Mouse (Mus musculus): ENCODE results near the gene Mb. TPM values are rescaled to one million over a fixed set of nuclear protein-coding genes. Genes with fewer than 3 reads are reported as not detected.

Gene Mb
- polyA plus RNA-seq, 1 experiment from 2014 or later, result 1.3 TPM

DNA sequence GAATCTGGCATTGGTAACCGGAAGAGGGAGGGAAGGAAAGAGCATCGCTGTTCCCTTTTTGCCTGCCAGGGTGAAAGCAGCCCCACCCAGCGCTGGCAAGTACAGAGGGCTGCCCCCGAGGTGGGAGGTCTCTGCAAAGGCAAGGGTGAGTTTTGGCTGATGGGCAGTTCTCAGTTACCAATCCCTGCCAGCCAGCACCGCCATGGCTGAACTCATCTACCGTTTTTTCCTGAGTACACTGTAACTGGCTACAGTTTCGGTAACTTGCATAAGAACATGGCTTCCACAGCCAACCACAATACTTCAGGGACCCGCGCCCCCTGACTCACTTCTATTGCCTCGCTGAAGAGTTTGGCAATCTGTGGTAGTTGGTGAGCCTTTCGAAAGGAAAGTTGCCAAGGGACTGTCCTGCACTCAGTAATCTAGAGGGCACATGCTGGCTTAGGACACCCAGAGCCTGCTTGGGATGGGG, 29.5 kb upstream of the Mb start:
- no peak overlapping the region for H3K4me3 ChIP-seq (replicated peaks)
- H3K4me1 ChIP-seq, result 0 out of 2 replicates have a peak, but pooled peaks cover 3% of the 10 kb centered on the region
- no peaks in the 10 kb centered on the region for H3K27me3 ChIP-seq (replicated peaks)
- ATAC-seq (ENCODE audit: insufficient read depth, low FRiP score, low read depth), result no peak
- H3K9me3 ChIP-seq, result no peaks in the 10 kb centered on the region
- WGBS, result 78% methylated on average over 11 of the region's 11 CpGs
- H3K36me3 ChIP-seq, result peaks cover 36% of the 10 kb centered on the region
- H3K4me2 ChIP-seq, result no peak overlapping the region
- H3K27ac ChIP-seq, result no peak overlapping the region
- no peak overlapping the region for H3K9ac ChIP-seq

DNA sequence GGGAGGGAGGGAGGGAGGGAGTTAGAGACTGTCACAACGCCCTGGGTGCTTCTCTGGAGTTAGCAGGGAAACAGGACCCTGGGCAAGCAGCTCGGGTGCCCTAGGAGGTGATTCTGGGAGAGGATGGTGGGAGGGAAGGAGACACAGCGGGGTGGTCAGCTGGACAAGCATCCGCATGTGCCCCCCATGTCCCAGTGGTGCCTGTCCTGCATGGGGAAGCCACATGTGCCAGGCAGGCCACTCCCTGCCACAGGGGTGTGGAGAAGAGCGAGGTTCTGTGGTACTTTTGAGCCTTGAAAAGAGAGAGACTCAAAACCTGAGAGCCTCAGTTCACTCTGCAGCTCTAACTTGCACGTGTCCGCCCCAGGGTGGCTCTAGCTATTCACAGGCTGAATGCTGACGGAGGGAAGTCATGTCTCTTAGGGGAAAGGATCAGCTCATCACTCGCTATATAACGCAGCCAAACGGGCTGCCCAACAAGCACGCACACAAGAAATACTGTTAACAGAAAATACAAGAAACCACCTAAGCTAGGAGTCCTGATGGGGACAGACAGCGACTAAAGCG, 28.9 kb upstream of the Mb start:
- 79% methylated on average over 14 of the region's 14 CpGs for WGBS
- 0 out of 2 replicates have a peak, but pooled peaks cover 3% of the 10 kb centered on the region for H3K4me1 ChIP-seq
- H3K4me2 ChIP-seq, result no peak overlapping the region
- no peak overlapping the region for H3K4me3 ChIP-seq (replicated peaks)
- no peaks in the 10 kb centered on the region for H3K9me3 ChIP-seq
- ATAC-seq (ENCODE audit: insufficient read depth, low FRiP score, low read depth), result no peak
- no peaks in the 10 kb centered on the region for H3K27me3 ChIP-seq (replicated peaks)
- no peak overlapping the region for H3K27ac ChIP-seq
- peaks cover 35% of the 10 kb centered on the region for H3K36me3 ChIP-seq
- H3K9ac ChIP-seq, result no peak overlapping the region

DNA sequence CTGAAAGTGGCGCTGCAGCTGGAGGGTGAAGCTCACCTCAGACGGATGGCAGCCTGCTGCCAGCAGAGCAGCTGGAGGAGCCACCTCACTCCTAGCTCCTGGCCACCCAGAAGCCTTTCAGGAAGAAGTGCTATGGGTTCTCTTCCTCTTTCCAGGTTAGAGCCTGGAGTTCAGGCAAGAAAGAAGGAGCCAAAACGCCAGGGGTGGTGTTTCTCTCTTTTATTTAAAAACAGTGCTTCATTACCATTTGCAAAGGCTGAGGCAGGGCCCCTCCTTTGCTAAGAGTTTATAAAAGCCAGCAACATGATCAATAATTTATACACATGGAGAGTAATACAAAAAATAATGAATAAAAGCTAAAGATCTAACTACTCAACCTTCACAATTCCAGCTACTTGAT, 28.3 kb upstream of the Mb start:
- Histone ChIP-seq H3K4me3 (replicated peaks) (no peak overlapping the region), H3K27me3 (replicated peaks) (no peaks in the 10 kb centered on the region), H3K9me3 (no peaks in the 10 kb centered on the region), H3K4me1 (0 out of 2 replicates have a peak, but pooled peaks cover 3% of the 10 kb centered on the region), H3K36me3 (peaks cover 31% of the 10 kb centered on the region), H3K4me2 (no peak overlapping the region), H3K27ac (no peak overlapping the region), H3K9ac (no peak overlapping the region)
- 63% methylated on average over 3 of the region's 3 CpGs for WGBS
- ATAC-seq (ENCODE audit: insufficient read depth, low FRiP score, low read depth), result no peak

DNA sequence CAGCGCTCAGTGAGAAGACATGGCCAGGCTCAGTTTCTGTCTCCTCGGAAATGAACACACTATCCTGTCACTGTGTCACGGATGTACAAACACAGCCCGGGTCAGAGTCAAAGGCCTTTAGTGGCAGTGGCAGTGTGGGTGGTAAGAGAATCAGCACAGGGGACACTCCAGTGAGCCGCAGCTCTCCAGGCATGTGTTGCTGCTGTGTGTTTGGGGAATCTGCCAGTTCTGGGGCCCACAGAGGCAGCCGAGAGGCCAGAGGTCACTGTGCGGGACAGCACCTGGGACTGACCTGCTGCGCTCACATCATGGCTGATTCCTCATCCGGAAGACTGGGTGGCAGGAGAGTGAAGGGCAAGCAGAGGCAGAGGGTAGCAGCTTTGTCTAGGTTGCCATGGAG, 27.4 kb upstream of the Mb start:
- WGBS, result 81% methylated on average over 9 of the region's 9 CpGs
- Histone ChIP-seq H3K9me3 (no peaks in the 10 kb centered on the region), H3K36me3 (peaks cover 27% of the 10 kb centered on the region), H3K4me2 (no peak overlapping the region), H3K4me1 (0 out of 2 replicates have a peak, but pooled peaks cover 3% of the 10 kb centered on the region), H3K27me3 (replicated peaks) (no peaks in the 10 kb centered on the region), H3K27ac (no peak overlapping the region), H3K9ac (no peak overlapping the region), H3K4me3 (replicated peaks) (no peak overlapping the region)
- no peak for ATAC-seq (ENCODE audit: insufficient read depth, low FRiP score, low read depth)

DNA sequence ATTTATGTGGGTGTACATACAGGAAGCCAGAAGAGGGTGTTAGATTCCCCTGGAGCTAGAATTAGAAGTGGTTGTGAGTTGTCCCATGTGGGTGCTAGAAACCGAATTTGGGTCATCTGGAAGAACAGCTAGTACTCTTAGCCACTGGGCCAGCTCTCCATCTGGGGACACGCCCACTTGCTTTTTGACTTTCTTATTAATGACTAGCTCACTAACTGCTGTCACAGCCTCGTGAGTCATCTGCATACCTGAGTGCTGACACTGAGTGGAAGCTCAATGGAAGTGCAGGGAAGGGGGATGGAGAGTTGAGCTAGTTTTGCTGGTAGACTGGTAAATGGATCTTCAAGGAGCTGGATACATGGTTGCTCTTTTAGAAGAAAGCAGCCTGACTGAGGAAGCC, 26.1 kb upstream of the Mb start:
- Histone ChIP-seq H3K27me3 (replicated peaks) (no peaks in the 10 kb centered on the region), H3K36me3 (peaks cover 25% of the 10 kb centered on the region), H3K4me1 (peaks cover 9% of the 10 kb centered on the region), H3K4me3 (replicated peaks) (no peak overlapping the region), H3K9me3 (no peaks in the 10 kb centered on the region), H3K9ac (no peak overlapping the region), H3K27ac (no peak overlapping the region), H3K4me2 (no peak overlapping the region)
- WGBS, result 75% methylated on average over 3 of the region's 3 CpGs
- ATAC-seq (ENCODE audit: insufficient read depth, low FRiP score, low read depth), result no peak

DNA sequence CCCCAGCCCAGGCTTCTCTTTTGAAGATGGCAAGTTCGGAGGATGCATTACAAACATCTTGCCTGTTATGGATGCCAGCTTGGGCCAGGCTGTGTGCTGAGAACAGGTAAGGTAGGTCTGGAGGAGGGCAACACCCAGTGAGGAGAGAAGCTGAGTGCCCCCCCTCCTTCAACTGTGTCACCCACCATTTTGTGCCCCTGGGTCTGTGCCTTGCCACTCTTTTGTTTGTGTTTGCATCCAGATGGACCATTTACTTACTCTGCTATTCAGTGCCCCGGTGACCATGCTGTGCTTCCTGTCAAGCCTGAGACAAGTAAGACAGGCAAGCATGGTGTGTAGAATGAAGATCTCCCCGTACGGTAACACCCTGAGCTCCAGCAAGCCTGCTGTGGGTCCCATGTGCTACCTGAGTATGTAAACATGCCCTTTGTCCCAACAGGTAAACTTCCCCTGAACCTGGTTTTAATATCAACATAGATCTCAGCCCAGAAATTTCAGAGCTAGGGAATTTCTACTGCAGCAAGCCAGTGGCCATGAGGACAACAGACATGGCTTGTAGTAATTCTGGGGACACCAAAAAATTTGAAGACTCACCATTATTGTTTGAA, 22.2 kb upstream of the Mb start:
- ATAC-seq (ENCODE audit: insufficient read depth, low FRiP score, low read depth), result peak; percentile 33
- Histone ChIP-seq H3K9me3 (no peaks in the 10 kb centered on the region), H3K36me3 (peaks cover 10% of the 10 kb centered on the region), H3K4me1 (peaks cover 15% of the 10 kb centered on the region), H3K4me3 (replicated peaks) (no peak overlapping the region), H3K27me3 (replicated peaks) (no peaks in the 10 kb centered on the region), H3K9ac (no peak overlapping the region), H3K27ac (peak overlapping the region; percentile 28; the same call in 1 of the 2 replicates), H3K4me2 (no peak overlapping the region)
- 56% methylated on average over 4 of the region's 4 CpGs for WGBS

DNA sequence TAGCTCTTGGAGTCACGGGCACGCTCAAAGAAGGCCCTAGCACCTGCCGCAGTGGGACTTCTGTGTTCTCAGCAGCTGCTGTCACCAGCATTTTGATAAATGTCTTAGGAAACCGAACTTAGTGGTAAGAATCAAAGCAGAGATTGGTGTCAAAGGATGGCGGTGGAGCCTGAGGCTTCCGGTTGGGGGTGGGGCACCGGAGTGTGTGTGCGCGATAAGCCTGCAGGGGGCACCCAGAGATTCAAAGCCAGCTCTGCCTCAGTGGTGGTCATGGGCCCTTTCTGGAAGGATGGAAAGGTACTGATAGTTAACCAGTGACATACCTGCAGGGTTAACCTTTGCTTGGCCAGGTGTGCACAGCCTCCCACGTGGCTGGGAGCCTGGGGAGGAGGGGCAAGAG, 21.0 kb upstream of the Mb start:
- Histone ChIP-seq H3K27ac (no peak overlapping the region), H3K27me3 (replicated peaks) (no peaks in the 10 kb centered on the region), H3K9me3 (no peaks in the 10 kb centered on the region), H3K4me1 (peaks cover 15% of the 10 kb centered on the region), H3K4me3 (replicated peaks) (no peak overlapping the region), H3K4me2 (peak overlapping the region; percentile 21; the same call in 1 of the 2 replicates), H3K36me3 (no peaks in the 10 kb centered on the region), H3K9ac (no peak overlapping the region)
- peak; percentile 41; the same call in 1 of the 2 replicates for ATAC-seq (ENCODE audit: insufficient read depth, low FRiP score, low read depth)
- WGBS, result 15% methylated on average over 10 of the region's 10 CpGs

DNA sequence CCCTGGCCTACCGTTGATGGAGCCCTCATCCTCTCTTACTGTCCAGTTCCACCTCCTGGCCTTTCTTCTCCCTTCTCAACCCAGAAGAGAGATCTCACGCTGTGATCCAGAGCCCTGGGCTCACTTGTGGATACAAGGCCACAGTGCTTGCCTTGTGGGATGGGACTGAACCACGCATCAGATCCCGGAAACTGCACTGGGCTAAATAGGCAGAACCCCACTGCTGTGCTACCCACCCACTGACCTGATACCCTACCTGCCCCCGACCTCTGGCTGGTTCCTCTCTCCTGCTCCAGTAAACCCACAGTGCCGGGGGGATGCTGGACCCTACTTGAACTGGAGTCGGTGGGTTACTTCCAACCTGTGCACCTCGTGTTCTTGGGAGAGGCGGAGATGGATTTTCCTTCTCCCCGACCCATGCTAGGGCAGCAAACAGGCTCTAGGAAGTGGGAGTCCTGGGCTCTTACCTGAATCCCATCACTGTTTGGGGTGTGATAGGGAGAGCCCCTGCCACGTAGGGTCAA, 20.3 kb upstream of the Mb start:
- Histone ChIP-seq H3K4me1 (peaks cover 15% of the 10 kb centered on the region), H3K36me3 (no peaks in the 10 kb centered on the region), H3K4me2 (no peak overlapping the region), H3K9ac (no peak overlapping the region), H3K4me3 (replicated peaks) (no peak overlapping the region), H3K9me3 (no peaks in the 10 kb centered on the region), H3K27me3 (replicated peaks) (no peaks in the 10 kb centered on the region), H3K27ac (no peak overlapping the region)
- ATAC-seq (ENCODE audit: insufficient read depth, low FRiP score, low read depth), result no peak
- WGBS, result 83% methylated on average over 11 of the region's 11 CpGs

DNA sequence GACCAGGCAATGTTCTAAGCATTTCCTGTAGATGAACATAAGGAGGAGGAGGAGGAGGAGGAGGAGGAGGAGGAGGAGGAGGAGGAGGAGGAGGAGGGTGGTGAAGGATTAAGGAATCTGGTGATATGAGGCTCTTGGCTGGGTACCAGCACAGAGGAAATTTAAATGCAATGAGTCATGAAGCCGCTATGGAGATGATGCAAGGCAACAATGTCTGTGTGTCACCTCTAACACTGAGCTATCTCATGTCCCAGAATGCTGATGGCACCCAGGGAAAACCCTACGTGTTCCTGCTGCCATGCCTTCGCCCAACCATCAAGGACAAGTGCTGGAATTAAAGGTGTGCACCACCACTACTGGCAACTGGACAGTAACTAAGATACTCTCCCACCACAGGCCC, 18.5 kb upstream of the Mb start:
- ATAC-seq (ENCODE audit: insufficient read depth, low FRiP score, low read depth), result no peak
- WGBS, result 78% methylated on average over 3 of the region's 3 CpGs
- H3K36me3 ChIP-seq, result no peaks in the 10 kb centered on the region

DNA sequence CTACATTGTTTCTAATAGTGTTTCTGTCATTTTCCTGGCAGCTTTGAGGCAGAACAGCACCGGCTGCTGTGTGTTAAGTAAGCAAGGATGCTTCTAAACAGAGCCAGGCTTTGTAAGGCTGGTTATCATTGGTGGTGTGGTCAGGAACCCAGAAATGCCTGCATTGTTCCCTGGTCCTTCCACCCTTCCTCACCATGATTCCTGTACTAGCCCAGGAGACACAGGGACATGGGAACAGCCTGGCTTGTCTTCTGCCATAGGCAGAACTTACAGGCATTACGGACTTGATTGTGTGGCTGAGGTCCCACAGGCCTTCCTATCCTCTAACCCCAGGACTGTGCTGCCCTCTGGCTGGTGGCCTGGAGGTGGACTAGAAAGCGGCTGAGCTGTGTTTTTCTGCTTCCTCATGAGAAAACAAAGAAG, 18.0 kb upstream of the Mb start:
- no peaks in the 10 kb centered on the region for H3K9me3 ChIP-seq
- no peak overlapping the region for H3K27ac ChIP-seq
- no peaks in the 10 kb centered on the region for H3K36me3 ChIP-seq
- H3K4me1 ChIP-seq, result peaks cover 15% of the 10 kb centered on the region
- 60% methylated on average over 3 of the region's 3 CpGs for WGBS
- H3K4me2 ChIP-seq, result no peak overlapping the region
- H3K4me3 ChIP-seq (replicated peaks), result no peak overlapping the region
- no peak for ATAC-seq (ENCODE audit: insufficient read depth, low FRiP score, low read depth)
- no peak overlapping the region for H3K9ac ChIP-seq
- H3K27me3 ChIP-seq (replicated peaks), result no peaks in the 10 kb centered on the region

More for the DNA sequence above, 18.5 kb upstream of the Mb start:
- Histone ChIP-seq H3K9me3 (no peaks in the 10 kb centered on the region), H3K27me3 (replicated peaks) (no peaks in the 10 kb centered on the region), H3K27ac (no peak overlapping the region), H3K9ac (no peak overlapping the region), H3K4me1 (peaks cover 15% of the 10 kb centered on the region), H3K4me2 (no peak overlapping the region), H3K4me3 (replicated peaks) (no peak overlapping the region)

DNA sequence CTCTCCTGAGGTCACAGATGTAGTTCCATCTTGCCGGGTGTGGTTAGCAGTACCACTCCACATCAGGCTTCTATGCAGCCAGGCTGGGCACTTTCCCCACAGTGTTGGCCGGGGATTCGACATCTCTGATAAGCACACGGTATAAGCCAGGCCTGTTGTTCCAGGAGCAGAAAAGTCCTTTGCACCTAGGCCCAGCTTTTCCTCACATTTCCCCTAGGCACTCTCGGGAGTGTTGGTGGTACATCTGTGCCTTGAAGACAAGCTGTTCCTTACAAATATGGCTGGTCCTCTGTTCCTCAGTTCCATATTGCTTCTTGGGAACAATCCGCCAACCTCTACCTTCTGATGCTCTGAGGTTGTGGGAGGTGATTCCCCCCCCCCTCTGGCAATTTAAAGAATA, 15.8 kb upstream of the Mb start:
- Histone ChIP-seq H3K4me3 (replicated peaks) (no peak overlapping the region), H3K9ac (no peak overlapping the region), H3K36me3 (no peaks in the 10 kb centered on the region), H3K27me3 (replicated peaks) (no peaks in the 10 kb centered on the region), H3K27ac (no peak overlapping the region), H3K9me3 (no peaks in the 10 kb centered on the region), H3K4me1 (peaks cover 6% of the 10 kb centered on the region; the same call in 1 of the 2 replicates), H3K4me2 (no peak overlapping the region)
- WGBS, result 62% methylated on average over 6 of the region's 6 CpGs
- no peak for ATAC-seq (ENCODE audit: insufficient read depth, low FRiP score, low read depth)

DNA sequence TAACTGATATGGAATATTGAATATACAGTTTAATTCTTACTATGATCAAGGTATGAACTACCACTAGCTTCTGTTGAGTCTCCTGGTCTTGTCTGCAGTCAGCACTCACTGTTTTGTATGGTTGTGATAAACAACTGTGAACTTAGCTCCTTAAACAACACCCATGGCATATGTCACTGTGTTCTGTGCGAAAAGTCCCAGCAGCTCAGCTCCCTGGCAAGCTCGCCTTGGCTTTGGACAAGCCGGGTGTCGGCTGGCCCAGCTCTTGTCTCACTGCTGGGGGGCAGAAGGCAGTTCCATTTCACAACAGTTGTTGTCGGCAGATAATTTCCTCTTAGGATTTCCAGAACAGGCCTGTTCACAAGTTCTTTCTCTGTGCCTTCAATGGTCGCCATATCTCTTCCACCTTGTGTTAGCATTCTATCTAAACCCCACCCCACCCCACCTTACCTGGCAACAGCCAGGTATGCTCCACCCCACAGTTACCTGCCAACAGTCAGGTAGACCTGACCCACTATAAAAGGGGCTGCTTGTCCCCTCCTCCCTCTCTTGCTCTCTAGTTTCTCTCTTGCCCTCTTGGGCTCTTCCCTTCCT, 14.9 kb upstream of the Mb start:
- H3K27me3 ChIP-seq (replicated peaks), result no peaks in the 10 kb centered on the region
- no peak overlapping the region for H3K4me2 ChIP-seq
- ATAC-seq (ENCODE audit: insufficient read depth, low FRiP score, low read depth), result peak; percentile 48; the same call in 1 of the 2 replicates
- H3K9me3 ChIP-seq, result no peaks in the 10 kb centered on the region
- H3K4me3 ChIP-seq (replicated peaks), result no peak overlapping the region
- no peaks in the 10 kb centered on the region for H3K36me3 ChIP-seq
- 0 out of 2 replicates have a peak, but pooled peaks cover 6% of the 10 kb centered on the region for H3K4me1 ChIP-seq
- peak overlapping the region; percentile 1; the same call in 1 of the 2 replicates for H3K27ac ChIP-seq
- H3K9ac ChIP-seq, result no peak overlapping the region
- WGBS, result 77% methylated on average over 6 of the region's 6 CpGs
